Mouse (Mus musculus): Measurements from ENCODE around the gene Macrod1.

GRCm38 (mm10) chr19:7081516-7082266 is 25.1 kb downstream of the Macrod1 start:
- TF ChIP-seq CTCF (IDR thresholded peaks at IDR 0.05) (no peak), EP300 (IDR thresholded peaks at IDR 0.05) (no peak)

Data from lung, postnatal 0 days (tissue).